Mouse (Mus musculus): ENCODE results near the gene Wnt9b. TPM values are rescaled to one million over a fixed set of nuclear protein-coding genes. Genes with fewer than 3 reads are reported as not detected.
"Not testable (repeated sequence)": the region's sequence is repeated elsewhere in the genome, so short reads cannot be mapped to it uniquely, and the experiment has no call there.

The Wnt9b gene
- total RNA-seq (2021) = under 1 TPM in 1 of 2 experiments, not detected in 1; 0.06 TPM
- long read RNA-seq, experiment 1 = 0 reads
- long read RNA-seq, experiment 2 = 0 reads

DNA sequence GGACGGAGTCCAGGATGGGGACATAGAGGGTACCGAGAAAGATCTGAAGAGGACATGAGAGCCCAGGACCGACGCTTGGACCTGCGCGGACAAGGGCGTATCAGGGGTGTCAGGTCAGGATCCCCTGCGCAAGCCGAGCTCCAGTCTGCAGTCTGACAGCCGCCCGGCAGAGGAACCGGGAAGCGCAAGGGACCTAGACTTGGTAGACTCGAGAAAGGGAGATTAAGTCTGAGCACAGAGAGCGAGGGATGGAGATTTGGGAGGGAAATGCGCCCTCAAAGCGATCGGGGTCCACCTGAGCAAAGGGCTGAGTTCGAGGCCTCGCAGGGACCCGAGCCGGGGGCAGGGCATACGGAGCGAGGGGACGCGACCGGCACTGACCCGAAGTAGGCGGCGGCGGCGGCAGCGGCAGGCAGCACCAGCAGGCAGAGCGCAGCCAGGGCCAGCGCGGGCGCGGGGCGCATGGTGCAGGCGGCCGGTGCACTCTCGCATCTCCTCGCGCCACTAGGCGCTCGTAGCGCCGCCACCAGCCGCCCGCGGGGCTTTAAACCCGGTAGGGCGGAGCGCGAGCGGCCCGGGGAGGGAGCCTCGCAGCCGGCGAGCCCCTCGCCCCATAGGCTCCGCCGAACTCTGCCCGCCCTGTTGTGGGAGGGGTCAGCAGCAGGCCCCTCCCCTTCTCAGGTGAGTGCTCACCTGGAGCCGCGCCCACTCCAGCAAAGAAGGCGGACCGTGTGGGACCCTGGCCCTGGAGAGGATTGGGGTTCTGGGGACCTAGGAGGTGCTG is at the start of gene Wnt9b:
TSS of gene Wnt9b (minus strand) at position 516 of the 784 bp plus-strand sequence.
- intact Hi-C loops (cut with DNase I) = no loop called here
- no peak for DNase-seq (ENCODE audit: low spot score in 2 of 2)

DNA sequence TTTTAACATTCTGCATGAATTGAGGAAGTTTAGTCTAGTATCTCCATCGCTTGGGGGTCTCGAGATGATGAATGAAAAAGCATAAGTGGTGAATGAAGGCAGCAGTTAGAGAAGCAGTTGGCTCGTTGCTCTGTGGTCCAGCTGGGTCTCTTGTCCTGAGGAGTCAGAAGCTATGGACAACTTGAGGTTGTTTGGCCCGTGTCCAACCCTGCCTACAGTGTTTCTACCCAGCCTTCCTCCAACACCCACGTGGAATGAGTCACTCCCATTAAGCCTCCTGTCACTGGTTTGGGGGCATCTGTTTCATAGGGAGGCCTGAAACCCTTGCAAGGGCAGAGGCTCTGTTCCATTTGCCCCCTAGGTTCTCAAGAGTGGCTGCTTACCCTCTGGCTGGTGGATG is 40.3 kb upstream of the Wnt9b start:
- no peak for DNase-seq (ENCODE audit: low spot score in 2 of 2)
- intact Hi-C loops (cut with DNase I) = no loop called here

DNA sequence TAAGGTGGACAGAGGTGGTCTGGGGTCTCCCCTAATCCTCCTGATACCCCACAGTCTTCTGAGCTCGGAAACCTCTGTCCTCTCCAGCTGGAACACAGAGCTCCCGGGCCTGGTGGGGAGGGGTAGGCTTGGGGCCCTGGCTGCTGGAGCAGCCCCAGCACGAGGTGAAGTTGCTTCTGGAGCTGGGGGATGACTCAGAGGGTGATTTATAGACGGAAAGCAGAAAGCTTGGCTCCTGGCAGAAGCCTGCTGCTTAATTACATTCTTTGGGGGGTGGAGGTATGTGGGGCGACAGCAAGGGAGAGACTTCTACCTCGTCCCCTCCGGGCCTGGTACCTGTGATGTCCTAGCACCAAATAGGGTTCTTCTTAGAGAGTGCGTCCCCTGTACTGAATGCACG is 30.5 kb upstream of the Wnt9b start:
- peak in 1 of 2 experiments; percentile 17 for DNase-seq (ENCODE audit: low spot score in 2 of 2)
- intact Hi-C loops (cut with DNase I) = no loop called here

DNA sequence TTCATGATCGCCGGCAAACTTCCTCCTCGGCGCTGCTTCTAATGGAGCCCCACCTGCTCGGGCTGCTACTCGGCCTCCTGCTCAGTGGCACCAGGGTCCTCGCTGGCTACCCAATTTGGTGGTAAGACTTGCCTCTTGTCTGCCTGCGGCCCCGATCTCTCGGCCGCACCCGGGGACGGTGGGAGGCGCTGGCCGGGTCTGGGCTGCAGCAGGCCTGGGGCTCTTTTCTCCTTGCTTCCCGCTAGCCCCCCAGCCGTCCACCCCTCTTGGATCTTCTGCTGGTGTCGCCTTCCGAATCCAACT is 24.6 kb upstream of the Wnt9b start:
- no peak for DNase-seq (ENCODE audit: low spot score in 2 of 2)
- intact Hi-C loops (cut with DNase I) = no loop called here

DNA sequence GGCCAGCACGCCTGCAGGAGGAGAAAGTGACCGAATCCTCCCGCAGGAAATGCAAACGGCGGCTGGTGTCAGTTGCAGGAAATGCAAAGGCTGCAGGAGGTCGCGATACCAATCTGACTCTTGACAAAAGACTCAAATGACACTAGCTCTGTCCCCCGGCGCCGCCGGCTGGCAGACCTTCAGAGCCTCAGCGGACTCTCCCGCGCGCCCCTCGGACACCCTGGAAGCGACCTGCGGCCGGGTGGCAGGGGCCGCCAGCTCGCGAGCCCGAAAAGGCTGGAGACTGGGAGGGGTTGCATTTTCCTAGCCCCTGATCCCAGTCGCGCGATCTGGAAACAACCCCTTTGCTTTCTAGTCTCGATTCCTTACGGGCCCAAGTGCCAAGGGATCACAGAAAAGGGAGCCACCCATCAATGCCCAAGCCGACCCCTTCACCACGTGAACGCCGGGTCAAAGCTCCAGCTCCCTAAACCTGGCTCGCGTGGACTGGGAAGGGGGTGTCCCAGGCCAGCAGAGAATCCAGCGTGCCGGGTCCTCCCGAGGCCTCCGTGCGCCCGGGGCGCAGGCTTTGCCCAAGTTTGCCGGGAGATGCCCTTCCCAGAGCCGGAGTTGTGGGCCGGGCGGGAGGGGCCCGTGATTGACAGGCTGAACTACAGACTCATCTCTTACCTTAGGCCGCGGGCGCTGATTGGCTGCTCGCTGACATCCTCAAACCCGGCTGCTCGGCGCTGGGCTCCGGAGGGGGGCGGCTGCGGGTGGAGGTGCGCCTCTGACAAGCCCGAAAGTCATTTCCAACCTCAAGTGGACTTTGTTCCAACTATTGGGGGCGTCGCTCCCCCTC is 24.0 kb upstream of the Wnt9b start, which contains the start of gene Wnt3:
TSS of gene Wnt3 (plus strand) at position 764 of the 841 bp plus-strand sequence.
- intact Hi-C loops (cut with DNase I) = no loop called here
- no peak for DNase-seq (ENCODE audit: low spot score in 2 of 2)

DNA sequence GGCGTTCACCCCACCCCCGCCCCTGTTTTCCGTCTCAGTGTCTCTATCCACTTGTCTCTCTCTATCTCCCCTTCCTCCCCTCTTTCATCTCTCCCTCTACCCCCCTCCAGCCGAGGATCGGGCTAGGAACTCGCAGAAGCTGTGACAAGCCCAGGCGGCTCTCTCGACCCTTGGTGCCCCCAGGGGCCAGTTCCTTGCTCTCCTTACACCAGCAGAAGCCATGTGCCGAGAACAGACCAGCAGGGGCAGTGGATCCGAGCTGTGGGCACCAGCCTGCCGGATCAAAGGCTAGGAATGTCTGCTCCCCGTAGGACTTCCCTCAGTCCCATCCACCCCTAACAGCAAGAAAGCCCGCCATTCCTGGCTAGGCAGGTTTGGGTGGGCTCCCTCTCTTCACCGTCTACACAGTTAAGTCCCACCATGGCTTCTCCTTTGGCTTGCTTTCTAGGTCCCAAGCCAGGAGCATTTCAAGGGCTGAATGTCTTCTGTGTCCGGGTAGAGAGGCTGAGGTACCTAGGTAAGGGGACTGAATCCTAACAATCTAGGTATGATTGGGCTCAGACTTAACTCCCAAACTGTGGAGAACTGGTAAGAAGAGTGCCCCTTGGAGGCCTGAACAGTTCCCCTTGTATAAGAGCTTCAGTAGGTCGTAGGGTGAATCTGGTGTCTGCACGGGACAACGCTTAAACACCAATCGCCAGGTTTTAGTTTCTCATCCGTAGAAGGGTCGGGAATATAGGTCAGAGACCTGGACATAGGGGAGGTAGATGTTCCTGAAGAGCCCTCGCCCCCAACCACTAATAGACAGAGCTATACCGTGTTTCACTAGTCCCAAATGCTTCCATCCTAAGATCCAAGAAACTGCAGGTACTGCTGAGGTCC is 23.1 kb upstream of the Wnt9b start:
- DNase-seq (ENCODE audit: low spot score in 2 of 2) = no peak
- intact Hi-C loops (cut with DNase I) = no loop called here

DNA sequence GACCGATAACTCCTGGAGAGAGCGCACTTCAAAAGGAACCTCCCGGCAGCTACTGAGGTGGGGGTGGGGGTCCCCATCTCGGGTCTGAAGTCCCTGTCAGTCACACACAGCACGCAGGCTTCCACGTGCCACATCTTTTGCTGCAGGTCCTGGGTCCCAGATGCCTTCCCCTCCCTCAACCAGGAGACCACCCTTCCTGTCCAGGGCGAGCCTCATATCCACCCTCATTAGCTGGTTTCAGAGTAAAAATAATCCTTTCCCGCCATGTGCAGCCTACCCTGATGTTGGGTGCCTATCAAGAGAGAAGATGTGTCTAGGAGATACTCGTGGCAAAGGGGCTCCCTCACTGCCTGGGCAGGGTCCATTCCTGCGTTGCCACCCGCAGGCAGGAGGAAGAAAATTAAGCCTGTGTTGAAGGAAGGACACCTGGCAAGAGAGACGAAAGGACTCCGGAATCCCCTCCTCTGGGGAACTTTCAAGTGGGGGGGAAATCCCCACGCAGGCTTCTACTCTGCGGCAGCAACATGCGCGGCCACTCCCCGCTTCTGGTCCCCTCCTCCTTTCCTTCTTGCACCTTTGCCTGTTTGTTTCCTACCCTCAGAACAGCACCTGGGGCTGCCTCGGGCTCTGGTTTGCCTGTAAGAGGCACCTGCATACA is 21.7 kb upstream of the Wnt9b start:
- DNase-seq (ENCODE audit: low spot score in 2 of 2) = no peak
- intact Hi-C loops (cut with DNase I) = no loop called here

DNA sequence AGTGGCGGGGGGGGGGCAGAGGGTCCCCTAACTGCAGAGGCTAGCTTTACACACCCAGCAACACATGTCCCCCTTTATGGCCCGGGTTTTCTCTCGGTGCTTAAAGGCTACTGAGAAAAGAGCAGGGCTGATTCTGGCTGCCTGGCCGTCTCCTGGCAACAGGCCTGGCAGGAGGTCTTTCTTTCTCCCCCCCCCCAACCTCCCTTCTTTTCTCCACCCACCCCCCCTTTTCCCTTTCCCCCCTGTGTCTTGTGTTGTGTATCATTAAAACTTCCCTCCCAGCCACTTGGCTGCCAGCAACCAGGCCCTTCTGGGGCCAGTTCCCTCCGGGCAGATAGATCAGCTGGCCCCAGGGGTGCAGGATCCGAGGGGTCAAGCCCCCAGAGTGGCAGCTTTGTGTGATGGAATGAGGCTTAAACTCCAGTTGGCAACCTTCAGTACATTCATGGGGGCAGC is 16.0 kb upstream of the Wnt9b start:
- DNase-seq (ENCODE audit: low spot score in 2 of 2) = no peak
- intact Hi-C loops (cut with DNase I) = no loop called here

DNA sequence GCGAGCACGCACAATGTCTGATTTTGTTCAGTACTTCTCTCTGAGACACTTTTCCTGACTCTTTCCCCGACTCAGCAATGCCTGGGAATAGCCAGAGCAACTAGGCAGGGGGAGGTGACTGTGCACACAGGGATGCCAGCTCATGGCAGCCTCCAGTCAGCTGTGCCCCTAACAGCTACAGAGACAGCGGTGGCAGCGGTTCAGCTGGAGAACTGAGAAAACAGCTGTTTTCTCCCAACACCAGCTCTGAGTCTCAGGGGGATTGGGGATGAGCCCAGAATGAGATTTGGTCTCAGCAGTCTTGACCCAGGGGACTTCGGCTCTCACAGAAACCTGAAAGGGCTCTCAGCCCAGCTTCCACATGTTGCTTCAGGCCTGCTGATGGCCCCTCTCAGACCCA is 15.0 kb upstream of the Wnt9b start:
- intact Hi-C loops (cut with DNase I) = no loop called here
- no peak for DNase-seq (ENCODE audit: low spot score in 2 of 2)

DNA sequence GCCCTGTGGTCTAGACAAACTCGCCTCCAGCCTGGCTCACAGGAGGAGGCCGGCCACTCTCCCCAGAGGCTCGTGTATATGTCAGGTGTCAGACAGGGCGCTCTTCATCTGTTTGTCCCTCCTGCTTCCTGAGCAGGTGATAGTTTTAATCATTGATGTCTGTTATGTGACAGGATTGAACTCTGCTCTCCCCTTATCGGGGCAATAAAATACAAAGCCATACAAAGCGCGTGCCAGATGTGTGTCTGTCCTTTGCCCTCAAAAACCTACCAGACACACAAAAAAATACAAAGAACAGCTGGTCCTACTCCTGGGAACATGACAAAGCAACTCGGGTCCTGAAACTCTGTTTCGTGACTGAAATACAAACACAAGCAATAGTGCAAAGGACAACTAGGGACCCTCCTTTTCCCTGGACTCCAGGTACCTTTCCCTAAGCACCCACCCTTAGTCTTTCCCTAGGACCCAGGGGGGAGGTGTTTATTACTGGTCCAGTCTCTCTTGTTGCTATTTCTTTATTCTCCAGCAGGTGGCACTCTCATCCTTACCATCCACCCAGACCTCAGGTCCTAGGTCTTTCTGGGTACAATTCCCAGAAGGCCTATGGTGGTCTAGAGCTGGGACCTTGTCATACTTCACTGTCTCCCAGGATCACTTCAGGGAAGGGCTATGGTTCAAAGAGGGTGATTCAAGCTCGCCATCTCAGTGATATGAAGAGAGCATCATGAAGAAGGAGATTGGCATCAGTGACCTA is 14.0 kb upstream of the Wnt9b start:
- DNase-seq (ENCODE audit: low spot score in 2 of 2) = peak; percentile 68 to 73
- intact Hi-C loops (cut with DNase I) = loop anchor here (1.0 kb wide), 1 partner anchor 148 kb away; no protein-coding TSS in a partner anchor

DNA sequence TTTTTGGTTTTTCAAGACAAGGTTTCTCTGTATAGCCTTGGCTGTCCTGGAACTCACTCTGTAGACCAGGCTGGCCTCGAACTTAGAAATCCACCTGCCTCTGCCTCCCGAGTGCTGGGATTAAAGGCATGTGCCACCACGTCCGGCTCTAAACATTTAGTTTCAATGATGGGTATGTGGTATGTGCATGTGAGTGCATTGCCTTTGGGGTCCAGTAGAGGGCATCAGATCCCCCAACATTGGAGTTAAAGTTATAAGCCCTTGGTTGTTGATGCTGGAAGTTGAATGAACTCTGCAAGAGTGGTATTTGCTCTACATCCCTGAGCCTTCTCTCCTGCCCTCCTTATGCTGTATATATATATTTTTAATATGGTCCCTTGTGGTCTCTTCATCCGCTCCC is 11.3 kb upstream of the Wnt9b start:
- DNase-seq (ENCODE audit: low spot score in 2 of 2); intact Hi-C loops (cut with DNase I): not testable (repeated sequence)

DNA sequence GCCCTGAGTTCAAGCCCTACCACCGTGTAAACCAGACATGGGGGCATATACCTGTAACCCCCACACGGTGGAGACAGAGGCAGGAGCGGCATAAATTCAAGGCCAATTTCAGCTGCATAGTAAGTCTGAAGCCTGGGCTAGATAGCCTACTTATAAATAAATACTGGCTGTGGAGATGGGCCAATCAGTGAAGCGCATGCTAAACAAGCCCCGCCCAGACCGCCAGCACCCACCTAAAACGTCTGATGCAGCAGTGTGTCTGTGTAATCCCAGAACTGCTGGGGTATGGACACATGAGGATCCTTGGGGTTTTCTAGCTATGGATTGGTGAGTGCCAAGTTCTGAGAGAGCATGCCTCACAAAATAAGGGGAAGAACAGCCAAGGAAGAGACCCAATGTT is 10.5 kb upstream of the Wnt9b start:
- no peak for DNase-seq (ENCODE audit: low spot score in 2 of 2)

DNA sequence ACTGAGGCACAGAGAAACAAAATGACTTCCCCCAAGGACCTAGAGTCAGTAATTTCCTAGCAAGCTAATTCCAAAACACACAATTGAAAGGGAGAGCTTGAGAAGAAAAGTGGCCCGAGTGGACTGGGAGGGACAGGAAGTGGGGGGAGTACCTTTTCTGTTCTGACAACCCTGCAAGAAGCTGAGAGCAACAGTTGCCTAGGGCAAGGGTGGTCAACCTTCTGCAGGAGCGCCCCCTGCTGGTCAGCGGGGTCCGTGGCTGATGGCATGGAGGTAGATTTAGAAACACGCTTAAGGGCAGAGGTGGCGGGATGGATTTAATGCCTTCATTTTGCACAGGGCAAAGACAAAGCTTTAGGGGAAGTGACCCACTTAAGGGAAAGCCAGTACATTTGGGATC is 9.1 kb upstream of the Wnt9b start:
- intact Hi-C loops (cut with DNase I) = loop anchor here (2.0 to 5.0 kb wide), 2 partner anchors 81 to 120 kb away; partner anchors contain the start of gene Lyzl6
- DNase-seq (ENCODE audit: low spot score in 2 of 2) = peak; percentile 30 to 70

More for the DNA sequence above, 10.5 kb upstream of the Wnt9b start:
- intact Hi-C loops (cut with DNase I) = no loop called here

DNA sequence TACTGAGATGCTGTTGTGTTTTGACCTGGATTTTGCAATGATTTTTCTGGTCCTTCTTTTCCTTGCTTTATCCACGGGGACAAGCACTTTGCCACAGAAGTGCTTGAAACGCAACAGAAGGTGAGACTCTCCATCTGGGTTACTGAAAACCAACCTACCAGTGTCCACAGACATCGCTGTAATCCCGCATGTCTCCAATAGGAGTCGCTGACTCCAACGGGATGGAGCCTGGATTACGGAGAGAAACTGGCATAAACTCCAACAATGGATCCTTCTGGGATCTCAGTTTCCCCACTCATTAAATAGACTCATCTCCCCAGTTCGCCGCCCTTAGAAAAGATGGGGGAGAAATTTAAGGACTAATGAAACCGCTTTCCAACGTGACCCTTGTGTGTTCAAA is 8.4 kb upstream of the Wnt9b start:
- intact Hi-C loops (cut with DNase I) = loop anchor here (2.0 to 5.0 kb wide), 2 partner anchors 81 to 119 kb away; partner anchors contain the start of gene Lyzl6
- DNase-seq (ENCODE audit: low spot score in 2 of 2) = no peak

DNA sequence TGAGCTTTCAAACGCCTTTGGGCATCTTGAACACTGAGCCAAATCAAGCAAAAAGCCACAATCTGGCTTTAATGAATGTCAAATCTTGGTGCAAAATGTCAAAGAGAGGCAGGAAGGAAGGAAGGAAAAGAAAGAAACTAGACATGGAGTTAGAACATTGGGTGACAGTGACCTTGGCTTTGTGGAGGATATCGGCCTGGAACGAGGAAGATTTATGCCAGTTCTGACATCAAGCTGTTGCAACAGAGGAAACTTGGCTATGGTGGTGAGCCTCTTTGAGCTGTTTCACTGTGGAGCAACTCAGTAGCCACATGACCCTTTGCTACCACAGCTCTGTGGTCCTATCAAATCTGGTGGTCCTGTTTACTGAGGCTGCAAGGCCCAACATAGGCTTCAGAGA is 991 bp upstream of the Wnt9b start:
- no peak for DNase-seq (ENCODE audit: low spot score in 2 of 2)
- intact Hi-C loops (cut with DNase I) = no loop called here

DNA sequence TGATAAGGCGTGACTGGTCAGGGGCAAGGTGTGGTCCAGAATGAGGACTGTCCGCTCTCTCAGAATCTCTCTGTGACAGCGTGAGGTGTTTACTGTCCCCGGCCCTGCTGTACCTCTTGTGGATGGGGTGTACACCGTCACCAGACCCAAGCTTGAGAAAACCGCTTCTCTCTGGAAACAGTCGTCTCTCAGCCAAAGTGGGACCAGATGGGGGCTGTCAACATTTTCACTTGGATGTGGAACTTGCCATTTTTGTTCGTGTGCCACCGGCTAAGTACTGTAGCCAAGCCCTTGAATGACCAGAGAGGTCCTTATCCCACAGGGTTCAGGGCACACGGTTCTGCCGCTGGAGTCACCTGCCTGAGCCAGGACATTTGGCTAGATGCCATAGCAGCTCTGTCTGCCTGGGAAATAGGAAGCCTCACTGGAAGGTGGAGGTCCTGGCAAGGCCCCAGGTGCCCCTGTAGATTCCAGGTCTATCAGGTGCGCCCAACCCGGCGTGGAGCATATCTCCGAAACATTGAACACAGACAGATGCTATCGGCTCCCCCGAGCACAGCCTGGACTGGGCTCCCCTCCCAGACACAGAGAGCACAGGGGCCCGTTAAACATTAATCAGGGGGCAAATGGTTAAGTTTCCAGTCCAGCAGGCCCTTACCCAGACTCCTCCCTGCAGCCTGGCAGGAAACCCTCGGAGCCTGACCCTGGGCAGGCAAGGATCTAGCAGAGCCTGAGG is 14.4 kb downstream of the Wnt9b start:
- intact Hi-C loops (cut with DNase I) = no loop called here

DNA sequence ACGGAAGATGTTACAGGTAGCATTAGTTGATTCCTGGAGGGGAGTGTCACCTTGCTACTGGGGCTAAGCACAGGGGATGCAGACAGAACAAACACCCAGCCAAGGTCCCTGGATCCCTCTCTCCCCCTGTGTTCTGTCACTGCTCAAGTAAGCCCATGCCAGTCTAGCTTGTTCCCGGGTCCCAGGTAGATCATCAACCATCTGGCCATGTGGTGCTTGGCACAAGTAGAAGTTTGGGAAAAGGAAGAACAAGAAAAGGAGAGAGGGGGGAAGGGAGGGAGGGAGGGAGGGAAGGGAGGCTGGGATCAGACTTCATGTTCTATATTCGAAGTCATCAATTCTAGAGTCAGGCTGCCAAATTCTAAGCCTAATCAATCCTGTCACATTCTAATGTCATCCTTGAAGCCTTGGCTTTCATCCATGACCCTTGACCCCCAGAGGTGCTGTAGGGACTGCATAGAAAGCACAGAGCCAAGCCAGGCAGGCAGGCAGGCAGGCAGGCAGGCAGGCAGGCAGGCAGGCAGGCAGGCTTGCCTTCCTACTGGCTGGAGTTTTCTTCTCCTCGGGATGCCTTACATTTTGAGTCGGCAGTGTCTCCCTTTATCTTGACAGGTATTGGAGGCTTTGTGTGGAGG is 15.1 kb downstream of the Wnt9b start:
- intact Hi-C loops (cut with DNase I) = no loop called here
- DNase-seq (ENCODE audit: low spot score in 2 of 2) = no peak

More for the DNA sequence above, 14.4 kb downstream of the Wnt9b start:
- DNase-seq (ENCODE audit: low spot score in 2 of 2) = no peak

Data from left cerebral cortex, postnatal 14 days (tissue).